Mouse (Mus musculus): Measurements from ENCODE around the gene Cacfd1. TPM values are rescaled to one million over a fixed set of nuclear protein-coding genes. Genes with fewer than 3 reads are reported as not detected.

Cacfd1 gene
- polyA plus RNA-seq, 1 experiment from 2014 or later, result 66.1 TPM

GRCm38 (mm10) chr2:27028437-27029015 is 18.8 kb downstream of the Cacfd1 start:
- Histone ChIP-seq H3K4me1 (peaks cover 14% of the 10 kb centered on the region), H3K9ac (peak overlapping the region; percentile 11; the same call in 1 of the 2 replicates), H3K27me3 (peaks cover 13% of the 10 kb centered on the region; the same call in 1 of the 2 replicates), H3K9me3 (replicated peaks) (no peaks in the 10 kb centered on the region), H3K4me3 (replicated peaks) (no peak overlapping the region), H3K27ac (no peak overlapping the region), H3K36me3 (no peaks in the 10 kb centered on the region), H3K4me2 (peak overlapping the region; percentile 63)
- 55% methylated on average over 4 of the region's 4 CpGs for WGBS
- ATAC-seq (replicated peaks; ENCODE audit: low FRiP score), result no peak

- no peak overlapping the region for H3K9ac ChIP-seq
- no peak overlapping the region for H3K4me3 ChIP-seq (replicated peaks)
- H3K36me3 ChIP-seq, result no peaks in the 10 kb centered on the region
- peaks cover 7% of the 10 kb centered on the region; the same call in 1 of the 2 replicates for H3K27me3 ChIP-seq
- no peak overlapping the region for H3K4me2 ChIP-seq
- H3K4me1 ChIP-seq, result peaks cover 13% of the 10 kb centered on the region
- WGBS, result 60% methylated on average over 2 of the region's 2 CpGs
- H3K27ac ChIP-seq, result no peak overlapping the region
- ATAC-seq (replicated peaks; ENCODE audit: low FRiP score), result no peak
- no peaks in the 10 kb centered on the region for H3K9me3 ChIP-seq (replicated peaks)
Measured at GRCm38 (mm10) chr2:27032361-27032760, 22.6 kb downstream of the Cacfd1 start.

GRCm38 (mm10) chr2:27036003-27036402 is 26.3 kb downstream of the Cacfd1 start:
- Histone ChIP-seq H3K4me3 (replicated peaks) (no peak overlapping the region), H3K9ac (no peak overlapping the region), H3K36me3 (no peaks in the 10 kb centered on the region), H3K9me3 (replicated peaks) (no peaks in the 10 kb centered on the region), H3K4me1 (peaks cover 3% of the 10 kb centered on the region; the same call in 1 of the 2 replicates), H3K4me2 (no peak overlapping the region), H3K27ac (no peak overlapping the region), H3K27me3 (no peaks in the 10 kb centered on the region)
- no peak for ATAC-seq (replicated peaks; ENCODE audit: low FRiP score)
- WGBS, result 76% methylated on average over 3 of the region's 3 CpGs

GRCm38 (mm10) chr2:27037008-27037407 is 27.3 kb downstream of the Cacfd1 start:
- Histone ChIP-seq H3K9ac (no peak overlapping the region), H3K27me3 (no peaks in the 10 kb centered on the region), H3K4me3 (replicated peaks) (no peak overlapping the region), H3K4me2 (no peak overlapping the region), H3K36me3 (no peaks in the 10 kb centered on the region), H3K4me1 (peaks cover 3% of the 10 kb centered on the region; the same call in 1 of the 2 replicates), H3K27ac (no peak overlapping the region), H3K9me3 (replicated peaks) (no peaks in the 10 kb centered on the region)
- 57% methylated on average over 4 of the region's 4 CpGs for WGBS
- peak; percentile 49; the same call in 1 of the 2 replicates for ATAC-seq (replicated peaks; ENCODE audit: low FRiP score)

- H3K4me3 ChIP-seq (replicated peaks), result no peak overlapping the region
- no peak overlapping the region for H3K9ac ChIP-seq
- ATAC-seq (replicated peaks; ENCODE audit: low FRiP score), result 0 out of 2 replicates have a peak, but pooled peaks have one; percentile 19
- H3K4me1 ChIP-seq, result peaks cover 3% of the 10 kb centered on the region; the same call in 1 of the 2 replicates
- no peaks in the 10 kb centered on the region for H3K27me3 ChIP-seq
- no peak overlapping the region for H3K4me2 ChIP-seq
- H3K27ac ChIP-seq, result no peak overlapping the region
- WGBS, result 0% methylated on average over 3 of the region's 3 CpGs
- no peaks in the 10 kb centered on the region for H3K36me3 ChIP-seq
- no peaks in the 10 kb centered on the region for H3K9me3 ChIP-seq (replicated peaks)
Measured at GRCm38 (mm10) chr2:27038596-27038995, 28.9 kb downstream of the Cacfd1 start.

GRCm38 (mm10) chr2:27039286-27039685 is 29.6 kb downstream of the Cacfd1 start:
- Histone ChIP-seq H3K27me3 (no peaks in the 10 kb centered on the region), H3K4me3 (replicated peaks) (no peak overlapping the region), H3K9ac (no peak overlapping the region), H3K27ac (no peak overlapping the region), H3K4me1 (peaks cover 3% of the 10 kb centered on the region; the same call in 1 of the 2 replicates), H3K4me2 (no peak overlapping the region), H3K9me3 (replicated peaks) (no peaks in the 10 kb centered on the region), H3K36me3 (no peaks in the 10 kb centered on the region)
- 0% methylated on average over 1 of the region's 1 CpGs for WGBS
- ATAC-seq (replicated peaks; ENCODE audit: low FRiP score), result no peak

- WGBS, result 67% methylated on average over 8 of the region's 8 CpGs
- no peaks in the 10 kb centered on the region for H3K27me3 ChIP-seq
- no peak overlapping the region for H3K4me2 ChIP-seq
- no peak overlapping the region for H3K4me3 ChIP-seq (replicated peaks)
- no peak for ATAC-seq (replicated peaks; ENCODE audit: low FRiP score)
- no peak overlapping the region for H3K27ac ChIP-seq
- no peaks in the 10 kb centered on the region for H3K36me3 ChIP-seq
- peaks cover 6% of the 10 kb centered on the region; the same call in 1 of the 2 replicates for H3K4me1 ChIP-seq
- no peak overlapping the region for H3K9ac ChIP-seq
- no peaks in the 10 kb centered on the region for H3K9me3 ChIP-seq (replicated peaks)
Measured at GRCm38 (mm10) chr2:27042131-27042844, 32.6 kb downstream of the Cacfd1 start.

GRCm38 (mm10) chr2:27043461-27043860 is 33.7 kb downstream of the Cacfd1 start:
- Histone ChIP-seq H3K4me3 (replicated peaks) (no peak overlapping the region), H3K4me2 (no peak overlapping the region), H3K9me3 (replicated peaks) (no peaks in the 10 kb centered on the region), H3K27me3 (no peaks in the 10 kb centered on the region), H3K27ac (no peak overlapping the region), H3K4me1 (peaks cover 4% of the 10 kb centered on the region; the same call in 1 of the 2 replicates), H3K36me3 (no peaks in the 10 kb centered on the region), H3K9ac (no peak overlapping the region)
- 15% methylated on average over 3 of the region's 3 CpGs for WGBS
- peak; percentile 75 for ATAC-seq (replicated peaks; ENCODE audit: low FRiP score)

- Histone ChIP-seq H3K4me3 (replicated peaks) (no peak overlapping the region), H3K9me3 (replicated peaks) (no peaks in the 10 kb centered on the region), H3K36me3 (no peaks in the 10 kb centered on the region), H3K4me2 (no peak overlapping the region), H3K4me1 (peaks cover 3% of the 10 kb centered on the region; the same call in 1 of the 2 replicates), H3K27me3 (no peaks in the 10 kb centered on the region), H3K27ac (no peak overlapping the region), H3K9ac (no peak overlapping the region)
- WGBS, result 81% methylated on average over 4 of the region's 4 CpGs
- ATAC-seq (replicated peaks; ENCODE audit: low FRiP score), result no peak
Measured at GRCm38 (mm10) chr2:27044166-27044565, 34.4 kb downstream of the Cacfd1 start.

GRCm38 (mm10) chr2:27044641-27045040 is 34.9 kb downstream of the Cacfd1 start:
- 75% methylated on average over 3 of the region's 3 CpGs for WGBS
- Histone ChIP-seq H3K9ac (no peak overlapping the region), H3K27me3 (no peaks in the 10 kb centered on the region), H3K4me3 (replicated peaks) (no peak overlapping the region), H3K9me3 (replicated peaks) (no peaks in the 10 kb centered on the region), H3K4me2 (no peak overlapping the region), H3K36me3 (no peaks in the 10 kb centered on the region), H3K4me1 (peaks cover 3% of the 10 kb centered on the region; the same call in 1 of the 2 replicates), H3K27ac (no peak overlapping the region)
- ATAC-seq (replicated peaks; ENCODE audit: low FRiP score), result no peak

GRCm38 (mm10) chr2:27045979-27046770 is 36.4 kb downstream of the Cacfd1 start:
- no peak overlapping the region for H3K9ac ChIP-seq
- no peaks in the 10 kb centered on the region for H3K36me3 ChIP-seq
- H3K4me2 ChIP-seq, result no peak overlapping the region
- peak overlapping the region; percentile 49 for H3K27ac ChIP-seq
- no peak overlapping the region for H3K4me3 ChIP-seq (replicated peaks)
- H3K9me3 ChIP-seq (replicated peaks), result no peaks in the 10 kb centered on the region
- no peaks in the 10 kb centered on the region for H3K27me3 ChIP-seq
- 53% methylated on average over 8 of the region's 8 CpGs for WGBS
- ATAC-seq (replicated peaks; ENCODE audit: low FRiP score), result no peak; the same call in 1 of the 2 replicates
- peaks cover 3% of the 10 kb centered on the region; the same call in 1 of the 2 replicates for H3K4me1 ChIP-seq

GRCm38 (mm10) chr2:27049408-27049807 is 39.7 kb downstream of the Cacfd1 start:
- WGBS, result 56% methylated on average over 6 of the region's 6 CpGs
- Histone ChIP-seq H3K36me3 (no peaks in the 10 kb centered on the region), H3K4me2 (no peak overlapping the region), H3K9me3 (replicated peaks) (no peaks in the 10 kb centered on the region), H3K9ac (no peak overlapping the region), H3K27ac (no peak overlapping the region), H3K4me3 (replicated peaks) (no peak overlapping the region), H3K27me3 (no peaks in the 10 kb centered on the region), H3K4me1 (peaks cover 3% of the 10 kb centered on the region; the same call in 1 of the 2 replicates)
- ATAC-seq (replicated peaks; ENCODE audit: low FRiP score), result no peak

Data from kidney, embryonic 15.5 days (tissue).